Mouse (Mus musculus): Measurements from ENCODE around the gene Slc25a45. TPM values are rescaled to one million over a fixed set of nuclear protein-coding genes. Genes with fewer than 3 reads are reported as not detected.

Slc25a45 gene
- polyA plus RNA-seq, 1 experiment from 2014 or later, result 19.9 TPM

GRCm38 (mm10) chr19:5848032-5848825 lies 29.4 kb upstream of the Slc25a45 start:
- DNase-seq (ENCODE audit: low spot score) (peak; percentile 68), ATAC-seq (replicated peaks; ENCODE audit: low FRiP score, low read depth) (no peak)
- no peaks in the 10 kb centered on the region for H3K9me3 ChIP-seq (replicated peaks; ENCODE audit: low read length)
- H3K4me3 ChIP-seq (replicated peaks; ENCODE audit: low read depth, low read length), result 0 out of 2 replicates have a peak overlapping the region, but pooled peaks have one; percentile 9
- peaks cover 43% of the 10 kb centered on the region for H3K4me1 ChIP-seq (replicated peaks; ENCODE audit: insufficient read depth, low read length)
- H3K36me3 ChIP-seq (ENCODE audit: insufficient read depth, low read length), result peaks cover 11% of the 10 kb centered on the region; the same call in 1 of the 2 replicates
- H3K9ac ChIP-seq (ENCODE audit: low read depth, low read length), result peak overlapping the region; percentile 61
- WGBS, result 10% methylated on average over 14 of the region's 14 CpGs
- H3K27ac ChIP-seq, result peak overlapping the region; percentile 98
- H3K4me2 ChIP-seq (ENCODE audit: low read length), result peak overlapping the region; percentile 66
- no peak for TF ChIP-seq CTCF (IDR thresholded peaks at IDR 0.05; ENCODE audit: low read depth)
- H3K27me3 ChIP-seq (ENCODE audit: insufficient read depth, low read length), result no peaks in the 10 kb centered on the region

- WGBS, result 17% methylated on average over 13 of the region's 13 CpGs
- peaks cover 35% of the 10 kb centered on the region for H3K4me1 ChIP-seq (replicated peaks; ENCODE audit: insufficient read depth, low read length)
- 0 out of 2 replicates have a peak, but pooled peaks have one; percentile 18 for TF ChIP-seq CTCF (IDR thresholded peaks at IDR 0.05; ENCODE audit: low read depth)
Observed at GRCm38 (mm10) chr19:5848826-5849672, 28.6 kb upstream of the Slc25a45 start.

GRCm38 (mm10) chr19:5849843-5850527 lies 27.6 kb upstream of the Slc25a45 start:
- Histone ChIP-seq H3K9me3 (replicated peaks; ENCODE audit: low read length) (no peaks in the 10 kb centered on the region), H3K27ac (peak overlapping the region; percentile 98), H3K9ac (ENCODE audit: low read depth, low read length) (no peak overlapping the region), H3K4me2 (ENCODE audit: low read length) (peak overlapping the region; percentile 66), H3K36me3 (ENCODE audit: insufficient read depth, low read length) (peaks cover 15% of the 10 kb centered on the region; the same call in 1 of the 2 replicates), H3K4me1 (replicated peaks; ENCODE audit: insufficient read depth, low read length) (peaks cover 30% of the 10 kb centered on the region), H3K27me3 (ENCODE audit: insufficient read depth, low read length) (no peaks in the 10 kb centered on the region), H3K4me3 (replicated peaks; ENCODE audit: low read depth, low read length) (no peak overlapping the region)
- 0 out of 2 replicates have a peak, but pooled peaks have one; percentile 4 for ATAC-seq (replicated peaks; ENCODE audit: low FRiP score, low read depth)
- 18% methylated on average over 11 of the region's 11 CpGs for WGBS
- TF ChIP-seq CTCF (IDR thresholded peaks at IDR 0.05; ENCODE audit: low read depth), result peak; percentile 98
- DNase-seq (ENCODE audit: low spot score), result peak; percentile 95

More at GRCm38 (mm10) chr19:5848826-5849672, 28.6 kb upstream of the Slc25a45 start:
- peaks cover 11% of the 10 kb centered on the region; the same call in 1 of the 2 replicates for H3K36me3 ChIP-seq (ENCODE audit: insufficient read depth, low read length)
- H3K9me3 ChIP-seq (replicated peaks; ENCODE audit: low read length), result no peaks in the 10 kb centered on the region
- 0 out of 2 replicates have a peak overlapping the region, but pooled peaks have one; percentile 9 for H3K4me3 ChIP-seq (replicated peaks; ENCODE audit: low read depth, low read length)
- H3K27ac ChIP-seq, result peak overlapping the region; percentile 98
- H3K9ac ChIP-seq (ENCODE audit: low read depth, low read length), result peak overlapping the region; percentile 61
- no peaks in the 10 kb centered on the region for H3K27me3 ChIP-seq (ENCODE audit: insufficient read depth, low read length)
- H3K4me2 ChIP-seq (ENCODE audit: low read length), result peak overlapping the region; percentile 66
- ATAC-seq (replicated peaks; ENCODE audit: low FRiP score, low read depth), result no peak
- DNase-seq (ENCODE audit: low spot score), result peak; percentile 71

DNA sequence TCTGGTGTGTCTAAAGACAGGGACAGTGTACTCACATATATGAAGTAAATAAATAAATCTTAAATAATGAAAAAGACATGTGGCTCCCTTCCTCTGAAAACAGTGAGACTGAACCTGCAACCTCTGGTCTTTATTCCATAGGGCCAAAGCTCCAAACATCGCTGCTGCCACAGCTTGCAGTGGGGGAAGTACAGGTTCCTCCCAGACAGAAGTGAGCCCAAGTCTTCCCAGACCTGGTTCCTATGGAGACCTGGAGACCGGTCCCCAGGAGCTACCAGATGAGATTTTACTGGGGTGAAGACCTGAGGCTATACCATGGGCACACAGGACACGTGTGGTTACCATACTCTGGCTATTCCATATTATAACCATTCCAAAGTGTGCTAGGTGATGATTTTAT lies 26.7 kb upstream of the Slc25a45 start:
- Histone ChIP-seq H3K4me1 (replicated peaks; ENCODE audit: insufficient read depth, low read length) (peaks cover 28% of the 10 kb centered on the region), H3K9me3 (replicated peaks; ENCODE audit: low read length) (no peaks in the 10 kb centered on the region), H3K27ac (0 out of 2 replicates have a peak overlapping the region, but pooled peaks have one; percentile 98), H3K9ac (ENCODE audit: low read depth, low read length) (no peak overlapping the region), H3K4me2 (ENCODE audit: low read length) (no peak overlapping the region), H3K4me3 (replicated peaks; ENCODE audit: low read depth, low read length) (no peak overlapping the region), H3K27me3 (ENCODE audit: insufficient read depth, low read length) (no peaks in the 10 kb centered on the region), H3K36me3 (ENCODE audit: insufficient read depth, low read length) (peaks cover 21% of the 10 kb centered on the region)
- DNase-seq (ENCODE audit: low spot score) (no peak), ATAC-seq (replicated peaks; ENCODE audit: low FRiP score, low read depth) (no peak)
- TF ChIP-seq CTCF (IDR thresholded peaks at IDR 0.05; ENCODE audit: low read depth), result no peak
- 86% methylated on average over 3 of the region's 3 CpGs for WGBS

- 75% methylated on average over 5 of the region's 5 CpGs for whole genome bisulfite sequencing
- Histone ChIP-seq H3K9ac (ENCODE audit: low read depth, low read length) (no peak overlapping the region), H3K27ac (0 out of 2 replicates have a peak overlapping the region, but pooled peaks have one; percentile 44), H3K4me3 (replicated peaks; ENCODE audit: low read depth, low read length) (no peak overlapping the region), H3K4me1 (replicated peaks; ENCODE audit: insufficient read depth, low read length) (peaks cover 28% of the 10 kb centered on the region), H3K9me3 (replicated peaks; ENCODE audit: low read length) (no peaks in the 10 kb centered on the region), H3K27me3 (ENCODE audit: insufficient read depth, low read length) (no peaks in the 10 kb centered on the region), H3K36me3 (ENCODE audit: insufficient read depth, low read length) (peaks cover 28% of the 10 kb centered on the region), H3K4me2 (ENCODE audit: low read length) (no peak overlapping the region)
- DNase-seq (ENCODE audit: low spot score) (no peak), ATAC-seq (replicated peaks; ENCODE audit: low FRiP score, low read depth) (no peak)
- TF ChIP-seq CTCF (IDR thresholded peaks at IDR 0.05; ENCODE audit: low read depth), result no peak
Observed at GRCm38 (mm10) chr19:5851481-5851971, 26.1 kb upstream of the Slc25a45 start.

All from kidney, postnatal 0 days (tissue).